Mouse (Mus musculus): ENCODE data around the gene Apoa1. TPM values are rescaled to one million over a fixed set of nuclear protein-coding genes. Genes with fewer than 3 reads are reported as not detected.

The Apoa1 gene
- total RNA-seq, 2 experiments from 2014 or later, result not detected

DNA sequence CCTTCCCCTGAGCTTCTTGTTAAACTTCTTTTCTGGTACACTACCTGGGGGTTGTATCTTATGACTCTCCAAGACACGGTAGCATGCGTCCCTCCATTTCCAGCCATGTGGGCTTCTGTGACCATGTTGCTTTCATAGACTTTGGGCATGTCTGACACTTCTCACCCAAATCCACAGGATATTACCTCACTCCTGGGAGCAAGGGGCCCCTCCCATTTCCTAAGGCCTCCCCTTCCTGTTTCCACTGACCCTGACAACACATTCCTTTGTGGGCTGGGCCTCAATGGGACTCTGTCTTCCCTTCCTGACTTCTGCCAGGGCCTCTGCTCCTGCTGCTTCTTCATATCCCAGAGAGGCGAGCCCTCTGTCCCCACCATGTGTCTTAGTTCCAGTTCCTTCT, 29.2 kb downstream of the Apoa1 start:
- DNase-seq, result no peak

DNA sequence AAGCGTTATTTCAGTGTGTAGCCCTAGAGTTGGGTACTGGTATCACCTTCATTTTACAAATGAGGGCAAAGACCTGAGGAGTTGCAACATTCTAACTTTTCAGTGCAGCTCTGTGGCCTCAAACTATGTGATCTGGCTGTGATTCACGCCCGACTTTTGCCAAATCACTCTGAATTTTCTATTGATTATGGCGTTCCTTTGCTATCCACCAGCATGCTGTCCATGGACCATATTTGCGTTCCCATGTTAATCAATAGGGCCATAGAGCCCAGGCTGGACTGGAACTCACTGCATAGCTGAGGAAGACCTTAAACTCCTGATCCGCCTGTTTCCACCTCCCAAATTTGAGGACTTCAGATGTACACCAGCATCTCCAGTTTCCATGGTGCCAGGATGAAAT, 30.7 kb downstream of the Apoa1 start:
- no peak for DNase-seq

- no peak for DNase-seq
Observed at GRCm38 (mm10) chr9:46261131-46261530, 32.8 kb downstream of the Apoa1 start.

GRCm38 (mm10) chr9:46268343-46268873, 40.0 kb downstream of the Apoa1 start, which contains the start of gene Apoa5:
Gene Apoa5 (plus strand): TSS chr9:46268633.
- DNase-seq, result no peak

- DNase-seq, result no peak
Observed at GRCm38 (mm10) chr9:46269125-46269524, 40.7 kb downstream of the Apoa1 start.

- no peak for DNase-seq
Observed at GRCm38 (mm10) chr9:46270782-46271181, 42.4 kb downstream of the Apoa1 start.

DNA sequence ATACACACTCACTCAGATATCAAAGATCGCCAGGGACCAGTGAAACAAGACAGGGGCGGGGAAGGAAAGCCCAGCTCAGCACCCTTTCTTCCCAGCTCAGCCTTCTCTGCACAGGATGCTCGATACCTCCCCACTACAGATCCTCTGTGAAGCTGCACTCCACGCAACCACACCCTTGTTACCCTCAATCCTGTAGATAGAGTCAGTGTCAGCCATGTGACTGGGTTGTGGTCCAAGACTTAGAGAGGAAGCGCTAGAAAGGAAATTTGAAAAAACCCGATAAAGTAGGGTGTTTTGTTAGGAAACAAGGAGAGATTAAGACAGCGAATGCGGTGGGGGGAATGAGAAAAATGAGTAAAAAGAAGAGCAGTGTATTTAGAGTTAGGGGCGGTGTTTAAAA, 43.7 kb downstream of the Apoa1 start:
- no peak for DNase-seq

GRCm38 (mm10) chr9:46272677-46273454, 44.5 kb downstream of the Apoa1 start, which contains the start of gene Zpr1:
Gene Zpr1 (plus strand): TSS chr9:46273064.
- DNase-seq, result peak; percentile 89 to 90

DNA sequence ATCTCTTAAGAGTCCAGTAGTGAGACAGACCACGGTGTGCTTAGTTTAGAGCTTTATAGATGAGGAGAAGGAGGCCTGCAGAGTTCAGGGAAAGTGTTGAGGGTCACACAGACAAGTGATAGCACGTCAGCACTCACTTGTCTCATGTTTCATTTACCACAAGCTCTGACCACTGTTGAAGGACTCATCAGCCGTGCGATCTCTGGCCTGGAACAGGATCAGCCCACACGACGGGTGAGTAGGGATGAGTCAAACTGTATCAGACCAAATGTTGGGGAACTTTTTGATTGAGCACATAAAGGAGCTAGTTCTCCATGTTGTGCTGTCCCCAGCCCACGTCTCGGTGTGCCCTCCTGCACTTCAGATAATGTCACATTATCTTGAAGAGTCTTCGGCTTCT, 46.1 kb downstream of the Apoa1 start:
- DNase-seq, result no peak

Other genes with a start within 250 kb of the Apoa1 start
- gene Pafah1b2, start 215.9 kb upstream of the Apoa1 start, total RNA-seq (2021), result 100 to 1,000 TPM; 227 to 234 TPM
- 100 to 1,000 TPM; 129 to 141 TPM for gene Sik3, start 215.8 kb upstream of the Apoa1 start, total RNA-seq (2021)
- 1 to 10 TPM in 1 of 2 experiments, not detected in 1; 1.4 TPM for gene Apoc3, start 7.1 kb downstream of the Apoa1 start, total RNA-seq (2021)
- gene Apoa4, start 12.1 kb downstream of the Apoa1 start, total RNA-seq (2021), result not detected
- gene Apoa5, start 40.1 kb downstream of the Apoa1 start, total RNA-seq (2021), result not detected
- gene Zpr1, start 44.5 kb downstream of the Apoa1 start, total RNA-seq (2021), result 10 to 100 TPM; 37.9 to 40.6 TPM
- gene Bud13, start 54.4 kb downstream of the Apoa1 start, total RNA-seq (2021), result 10 to 100 TPM; 11.1 to 12.1 TPM
- gene 4931429L15Rik, start 91.4 kb downstream of the Apoa1 start, total RNA-seq (2021), result not detected

Measured in layer of hippocampus, postnatal 36 days (tissue).